In genomic region chr9:69301445-69301844, GRCm38 (mm10) we compare ENCODE assay signal across 7 mouse cellular contexts.
DNase-seq lines count a peak whose midpoint lies in the region; ATAC-seq and TF ChIP-seq lines count a peak whose summit lies in the region.

No protein-coding gene starts in this region.

- H3K9ac ChIP-seq in liver, adult 2 months (ENCODE audit: low read depth, low read length) = no peak overlapping the region
- H3K9ac ChIP-seq in liver, embryonic 11.5 days (ENCODE audit: low read depth, low read length) = no peak overlapping the region
- no peak overlapping the region for H3K9ac ChIP-seq in forebrain, embryonic 15.5 days (replicated peaks)
- no peak overlapping the region for H3K9ac ChIP-seq in lung, embryonic 14.5 days

- H3K36me3 ChIP-seq in liver, adult 2 months (ENCODE audit: control insufficient read depth, insufficient read depth, low read length) = no peaks in the 10 kb centered on the region
- no peaks in the 10 kb centered on the region for H3K36me3 ChIP-seq in liver, embryonic 11.5 days (ENCODE audit: control insufficient read depth, insufficient read depth, low read length)
- H3K36me3 ChIP-seq in forebrain, embryonic 15.5 days = no peaks in the 10 kb centered on the region
- H3K36me3 ChIP-seq in lung, embryonic 14.5 days (ENCODE audit: insufficient read depth) = no peaks in the 10 kb centered on the region

- WGBS in liver, adult 2 months = 11% methylated on average over 9 of the region's 9 CpGs
- WGBS in liver, embryonic 11.5 days = 21% methylated on average over 9 of the region's 9 CpGs
- WGBS in forebrain, embryonic 15.5 days = 11% methylated on average over 9 of the region's 9 CpGs
- 10% methylated on average over 9 of the region's 9 CpGs for WGBS in lung, embryonic 14.5 days

- H3K4me1 ChIP-seq in liver, adult 2 months (ENCODE audit: control insufficient read depth, insufficient read depth, low read length) = peaks cover 61% of the 10 kb centered on the region
- H3K4me1 ChIP-seq in liver, embryonic 11.5 days (replicated peaks; ENCODE audit: control insufficient read depth, insufficient read depth, low read length) = no peaks in the 10 kb centered on the region
- H3K4me1 ChIP-seq in forebrain, embryonic 15.5 days = peaks cover 14% of the 10 kb centered on the region
- H3K4me1 ChIP-seq in lung, embryonic 14.5 days (ENCODE audit: insufficient read depth) = 0 out of 2 replicates have a peak, but pooled peaks cover 7% of the 10 kb centered on the region

- no peaks in the 10 kb centered on the region for H3K27me3 ChIP-seq in liver, adult 2 months (ENCODE audit: control insufficient read depth, insufficient read depth, low read length)
- peaks cover 3% of the 10 kb centered on the region; the same call in 1 of the 2 replicates for H3K27me3 ChIP-seq in liver, embryonic 11.5 days (replicated peaks; ENCODE audit: control insufficient read depth, insufficient read depth, low read length)
- H3K27me3 ChIP-seq in forebrain, embryonic 15.5 days = no peaks in the 10 kb centered on the region
- no peaks in the 10 kb centered on the region for H3K27me3 ChIP-seq in lung, embryonic 14.5 days (ENCODE audit: insufficient read depth, low read length)

- intact Hi-C loops in heart, postnatal 36 days (cut with DNase I) = no loop called here

- DNase-seq in liver, adult 2 months (ENCODE audit: extremely low read depth, low read depth, low spot score) = peak; percentile 44
- no peak for DNase-seq in liver, embryonic 11.5 days (ENCODE audit: low spot score)
- peak; percentile 48 for DNase-seq in heart, postnatal 36 days
- DNase-seq in lung, embryonic 14.5 days = peak; percentile 91
- DNase-seq in testis, postnatal 14 days (ENCODE audit: low spot score) = peak; percentile 45
- no peak for DNase-seq in adrenal gland, postnatal 14 days

- H3K27ac ChIP-seq in liver, adult 2 months (replicated peaks; ENCODE audit: insufficient read depth, low read depth, low read length) = no peak overlapping the region
- no peak overlapping the region for H3K27ac ChIP-seq in liver, embryonic 11.5 days (ENCODE audit: low read depth, low read length)
- H3K27ac ChIP-seq in forebrain, embryonic 15.5 days (replicated peaks) = no peak overlapping the region
- H3K27ac ChIP-seq in lung, embryonic 14.5 days (ENCODE audit: low read depth) = peak overlapping the region; percentile 47

- H3K4me3 ChIP-seq in liver, adult 2 months (ENCODE audit: insufficient read depth, low read depth, low read length) = no peak overlapping the region
- H3K4me3 ChIP-seq in liver, embryonic 11.5 days (ENCODE audit: low read depth, low read length) = no peak overlapping the region
- no peak overlapping the region for H3K4me3 ChIP-seq in forebrain, embryonic 15.5 days
- no peak overlapping the region for H3K4me3 ChIP-seq in lung, embryonic 14.5 days (ENCODE audit: low read depth, low read length)

- peaks cover 56% of the 10 kb centered on the region for H3K79me2 ChIP-seq in liver, adult 2 months (ENCODE audit: control insufficient read depth, insufficient read depth, low read length)

- no peak for TF ChIP-seq CTCF in liver, adult 2 months (IDR thresholded peaks at IDR 0.05; ENCODE audit: low read depth, low read length)
- TF ChIP-seq CTCF in lung, embryonic 14.5 days (IDR thresholded peaks at IDR 0.05; ENCODE audit: low read depth) = no peak

- TF ChIP-seq POLR2A in liver, adult 2 months (IDR thresholded peaks at IDR 0.05; ENCODE audit: extremely low read depth, insufficient read depth, low read length) = no peak

- ATAC-seq in liver, embryonic 11.5 days (replicated peaks; ENCODE audit: low FRiP score) = no peak
- no peak for ATAC-seq in forebrain, embryonic 15.5 days (replicated peaks)
- ATAC-seq in lung, embryonic 14.5 days (ENCODE audit: insufficient read depth) = peak; percentile 81

- no peak overlapping the region for H3K4me2 ChIP-seq in liver, embryonic 11.5 days
- H3K4me2 ChIP-seq in forebrain, embryonic 15.5 days (replicated peaks) = 0 out of 2 replicates have a peak overlapping the region, but pooled peaks have one; percentile 1
- H3K4me2 ChIP-seq in lung, embryonic 14.5 days = peak overlapping the region; percentile 39

- H3K9me3 ChIP-seq in liver, embryonic 11.5 days (ENCODE audit: control insufficient read depth, low read length) = no peaks in the 10 kb centered on the region
- no peaks in the 10 kb centered on the region for H3K9me3 ChIP-seq in forebrain, embryonic 15.5 days
- H3K9me3 ChIP-seq in lung, embryonic 14.5 days (ENCODE audit: low read depth, low read length) = no peaks in the 10 kb centered on the region

Comparison
In these comparisons a context has a peak if more than half of its experiments do, and no peak if none do; other contexts are left out.
1. DNase-seq: peak in liver, adult 2 months (single experiment), heart, postnatal 36 days (2 of 2), lung, embryonic 14.5 days (single experiment) and testis, postnatal 14 days (single experiment); none in liver, embryonic 11.5 days (single experiment) and adrenal gland, postnatal 14 days (single experiment).